Mouse (Mus musculus) stomach, embryonic 15.5 days (tissue): ENCODE results near the gene Pik3c2g. TPM values are rescaled to one million over a fixed set of nuclear protein-coding genes. Genes with fewer than 3 reads are reported as not detected.
"Not testable (repeated sequence)": the region's sequence is repeated elsewhere in the genome, so short reads cannot be mapped to it uniquely, and the experiment has no call there.

ENCODE experiments used
- ATAC-seq: fragments of 200-750 bp; cut with Nextera tagmentation; 2 replicates; pipeline ENCODE4 v1.8.0; 2017; ENCODE audit warnings: low read depth, moderate number of reproducible peaks, moderate TSS enrichment; ENCODE audit not compliant: insufficient read depth, low FRiP score
- H3K27ac ChIP-seq: fragments of 300-500 bp; sonication (generic); 2 replicates; pipeline ENCODE4 v1.5.1; 2015; ENCODE audit warnings: mild to moderate bottlenecking, inconsistent platforms
- H3K27me3 ChIP-seq: fragments of 300-500 bp; sonication (generic); replicated peaks from 2 replicates; pipeline ENCODE4 v1.6.1; 2015; ENCODE audit warnings: inconsistent platforms
- H3K36me3 ChIP-seq: fragments of 300-500 bp; sonication (generic); 2 replicates; pipeline ENCODE4 v1.6.1; 2015; ENCODE audit warnings: inconsistent platforms
- H3K4me1 ChIP-seq: fragments of 300-500 bp; sonication (generic); 2 replicates; pipeline ENCODE4 v1.6.1; 2015; ENCODE audit warnings: inconsistent platforms
- H3K4me2 ChIP-seq: fragments of 300-500 bp; sonication (generic); 2 replicates; pipeline ENCODE4 v1.6.1; 2015; ENCODE audit warnings: mild to moderate bottlenecking, inconsistent platforms
- H3K4me3 ChIP-seq: fragments of 300-500 bp; sonication (generic); replicated peaks from 2 replicates; pipeline ENCODE4 v1.5.1; 2015; ENCODE audit warnings: inconsistent platforms
- H3K9ac ChIP-seq: fragments of 300-500 bp; sonication (generic); 2 replicates; pipeline ENCODE4 v1.6.1; 2015; ENCODE audit warnings: inconsistent platforms
- H3K9me3 ChIP-seq: fragments of 300-500 bp; sonication (generic); 2 replicates; pipeline ENCODE4 v1.6.1; 2016; ENCODE audit warnings: inconsistent platforms
- WGBS: fragments of 180-500 bp; shearing (Covaris S2); methylation state at CpG from one replicate; pipeline ENCODE4 v1.1.7; 2015; 5-methylcytosine and 5-hydroxymethylcytosine counted together
- polyA plus RNA-seq: library from polyadenylated mRNA; unstranded; fragments of >200 nt; fragmentation: Nextera tagmentation; extraction: Ambion mirVana; gene quantifications from 2 replicates; pipeline ENCODE4 v1.2.1, GENCODE M21; 2015

Gene Pik3c2g
- polyA plus RNA-seq, 1 experiment from 2014 or later: 3.5 TPM

GRCm38 (mm10) chr6:139895637-139896036 lies 308.6 kb downstream of the Pik3c2g start:
- 27% methylated on average over 2 of the region's 2 CpGs for WGBS
- peak; percentile 53; the same call in 1 of the 2 replicates for ATAC-seq
- no peak overlapping the region for H3K4me2 ChIP-seq
- H3K4me1 ChIP-seq: no peaks in the 10 kb centered on the region
- H3K4me3 ChIP-seq: no peak overlapping the region
- no peak overlapping the region for H3K9ac ChIP-seq
- H3K36me3 ChIP-seq: no peaks in the 10 kb centered on the region
- no peaks in the 10 kb centered on the region for H3K9me3 ChIP-seq
- no peaks in the 10 kb centered on the region for H3K27me3 ChIP-seq
- H3K27ac ChIP-seq: no peak overlapping the region

GRCm38 (mm10) chr6:139899630-139900151 lies 312.7 kb downstream of the Pik3c2g start:
- WGBS: 59% methylated on average over 8 of the region's 8 CpGs
- no peak overlapping the region for H3K9ac ChIP-seq
- no peak overlapping the region for H3K4me3 ChIP-seq
- H3K27ac ChIP-seq: no peak overlapping the region
- H3K27me3 ChIP-seq: no peaks in the 10 kb centered on the region
- no peaks in the 10 kb centered on the region for H3K4me1 ChIP-seq
- no peaks in the 10 kb centered on the region for H3K9me3 ChIP-seq
- no peak overlapping the region for H3K4me2 ChIP-seq
- H3K36me3 ChIP-seq: no peaks in the 10 kb centered on the region
- no peak for ATAC-seq

- no peaks in the 10 kb centered on the region for H3K36me3 ChIP-seq
- H3K9me3 ChIP-seq: no peaks in the 10 kb centered on the region
- H3K27me3 ChIP-seq: no peaks in the 10 kb centered on the region
- no peaks in the 10 kb centered on the region for H3K4me1 ChIP-seq
- no peak overlapping the region for H3K4me2 ChIP-seq
- 72% methylated on average over 4 of the region's 4 CpGs for WGBS
- H3K27ac ChIP-seq: no peak overlapping the region
- no peak overlapping the region for H3K4me3 ChIP-seq
- no peak for ATAC-seq
- H3K9ac ChIP-seq: no peak overlapping the region
Observed at GRCm38 (mm10) chr6:139901801-139902200, 314.8 kb downstream of the Pik3c2g start.

GRCm38 (mm10) chr6:139907138-139907537 lies 320.1 kb downstream of the Pik3c2g start:
- Histone ChIP-seq H3K4me1 (no peaks in the 10 kb centered on the region), H3K4me3 (no peak overlapping the region), H3K27ac (no peak overlapping the region), H3K27me3 (no peaks in the 10 kb centered on the region), H3K9ac (no peak overlapping the region), H3K36me3 (no peaks in the 10 kb centered on the region), H3K4me2 (no peak overlapping the region), H3K9me3 (no peaks in the 10 kb centered on the region)
- no peak for ATAC-seq
- 43% methylated on average over 4 of the region's 4 CpGs for WGBS

- Histone ChIP-seq H3K36me3 (no peaks in the 10 kb centered on the region), H3K4me1 (no peaks in the 10 kb centered on the region), H3K27ac (no peak overlapping the region; the same call in 1 of the 2 replicates), H3K27me3 (no peaks in the 10 kb centered on the region), H3K9me3 (no peaks in the 10 kb centered on the region), H3K9ac (no peak overlapping the region), H3K4me2 (no peak overlapping the region), H3K4me3 (no peak overlapping the region)
- WGBS: 46% methylated on average over 12 of the region's 12 CpGs
- ATAC-seq: no peak; the same call in 1 of the 2 replicates
Observed at GRCm38 (mm10) chr6:139908997-139909669, 322.1 kb downstream of the Pik3c2g start.

GRCm38 (mm10) chr6:139928766-139929165 lies 341.7 kb downstream of the Pik3c2g start:
- no peak for ATAC-seq
- no peak overlapping the region for H3K4me3 ChIP-seq
- H3K9me3 ChIP-seq: no peaks in the 10 kb centered on the region
- H3K4me2 ChIP-seq: no peak overlapping the region
- H3K36me3 ChIP-seq: no peaks in the 10 kb centered on the region
- no peaks in the 10 kb centered on the region for H3K4me1 ChIP-seq
- no peak overlapping the region for H3K27ac ChIP-seq
- WGBS: 70% methylated on average over 5 of the region's 5 CpGs
- H3K27me3 ChIP-seq: no peaks in the 10 kb centered on the region
- no peak overlapping the region for H3K9ac ChIP-seq

- no peak for ATAC-seq
- Histone ChIP-seq H3K4me3 (no peak overlapping the region), H3K9me3 (no peaks in the 10 kb centered on the region), H3K36me3 (no peaks in the 10 kb centered on the region), H3K4me1 (no peaks in the 10 kb centered on the region), H3K27ac (no peak overlapping the region), H3K27me3 (no peaks in the 10 kb centered on the region), H3K9ac (no peak overlapping the region), H3K4me2 (no peak overlapping the region)
- WGBS: 57% methylated on average over 2 of the region's 2 CpGs
Observed at GRCm38 (mm10) chr6:139934861-139935260, 347.8 kb downstream of the Pik3c2g start.

- not testable (repeated sequence) for H3K9ac ChIP-seq, H3K9me3 ChIP-seq, ATAC-seq, H3K36me3 ChIP-seq, H3K27me3 ChIP-seq, H3K4me2 ChIP-seq, H3K27ac ChIP-seq, H3K4me3 ChIP-seq, H3K4me1 ChIP-seq
- WGBS: 67% methylated on average over 4 of the region's 4 CpGs
Observed at GRCm38 (mm10) chr6:139937581-139937980, 350.6 kb downstream of the Pik3c2g start.

- no peak overlapping the region for H3K4me2 ChIP-seq
- no peak; the same call in 1 of the 2 replicates for ATAC-seq
Observed at GRCm38 (mm10) chr6:139947106-139947879, 360.3 kb downstream of the Pik3c2g start.

GRCm38 (mm10) chr6:139953596-139953995 lies 366.6 kb downstream of the Pik3c2g start:
- Histone ChIP-seq H3K4me3 (no peak overlapping the region), H3K27ac (no peak overlapping the region), H3K36me3 (no peaks in the 10 kb centered on the region), H3K4me2 (no peak overlapping the region), H3K9ac (no peak overlapping the region), H3K9me3 (no peaks in the 10 kb centered on the region), H3K27me3 (no peaks in the 10 kb centered on the region), H3K4me1 (no peaks in the 10 kb centered on the region)
- no peak for ATAC-seq
- 68% methylated on average over 12 of the region's 12 CpGs for WGBS

More at GRCm38 (mm10) chr6:139947106-139947879, 360.3 kb downstream of the Pik3c2g start:
- Histone ChIP-seq H3K4me3 (no peak overlapping the region), H3K27me3 (no peaks in the 10 kb centered on the region), H3K36me3 (no peaks in the 10 kb centered on the region), H3K27ac (no peak overlapping the region), H3K4me1 (no peaks in the 10 kb centered on the region), H3K9ac (no peak overlapping the region), H3K9me3 (no peaks in the 10 kb centered on the region)
- WGBS: 61% methylated on average over 8 of the region's 8 CpGs

GRCm38 (mm10) chr6:139957531-139958241 lies 370.7 kb downstream of the Pik3c2g start:
- no peak for ATAC-seq
- 56% methylated on average over 7 of the region's 7 CpGs for WGBS
- H3K4me1 ChIP-seq: no peaks in the 10 kb centered on the region
- no peak overlapping the region for H3K9ac ChIP-seq
- H3K27ac ChIP-seq: no peak overlapping the region
- H3K36me3 ChIP-seq: no peaks in the 10 kb centered on the region
- no peak overlapping the region for H3K4me3 ChIP-seq
- H3K9me3 ChIP-seq: no peaks in the 10 kb centered on the region
- no peaks in the 10 kb centered on the region for H3K27me3 ChIP-seq
- H3K4me2 ChIP-seq: no peak overlapping the region

GRCm38 (mm10) chr6:139963775-139964174 lies 376.8 kb downstream of the Pik3c2g start:
- H3K27ac ChIP-seq: no peak overlapping the region
- H3K4me2 ChIP-seq: no peak overlapping the region
- ATAC-seq: no peak
- H3K9me3 ChIP-seq: no peaks in the 10 kb centered on the region
- H3K9ac ChIP-seq: no peak overlapping the region
- H3K4me3 ChIP-seq: no peak overlapping the region
- H3K36me3 ChIP-seq: no peaks in the 10 kb centered on the region
- WGBS: 58% methylated on average over 3 of the region's 3 CpGs
- no peaks in the 10 kb centered on the region for H3K4me1 ChIP-seq
- no peaks in the 10 kb centered on the region for H3K27me3 ChIP-seq
